Mouse (Mus musculus): ENCODE measurements around the gene Sdhaf4.

Gene Sdhaf4

DNA sequence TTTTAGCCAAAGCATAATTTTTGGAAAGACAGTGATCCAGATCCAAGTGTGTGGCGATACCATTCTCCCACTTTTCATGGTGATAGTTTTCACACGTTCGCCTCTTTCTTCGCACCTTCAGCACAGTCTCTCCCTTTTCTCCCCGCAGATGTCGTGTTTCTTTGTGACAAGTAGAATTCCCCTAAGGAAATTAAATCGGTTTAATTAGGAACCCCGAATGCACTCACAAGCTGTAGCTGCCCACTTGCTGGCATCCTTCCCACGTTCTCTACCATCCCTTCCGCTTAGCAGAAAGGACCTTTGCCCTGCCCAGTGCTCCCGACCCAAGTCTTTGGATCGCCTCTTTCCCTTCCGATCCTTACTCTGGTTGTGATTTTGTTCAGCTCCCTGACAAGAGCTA, 51.5 kb downstream of the Sdhaf4 start:
- no peak for DNase-seq

DNA sequence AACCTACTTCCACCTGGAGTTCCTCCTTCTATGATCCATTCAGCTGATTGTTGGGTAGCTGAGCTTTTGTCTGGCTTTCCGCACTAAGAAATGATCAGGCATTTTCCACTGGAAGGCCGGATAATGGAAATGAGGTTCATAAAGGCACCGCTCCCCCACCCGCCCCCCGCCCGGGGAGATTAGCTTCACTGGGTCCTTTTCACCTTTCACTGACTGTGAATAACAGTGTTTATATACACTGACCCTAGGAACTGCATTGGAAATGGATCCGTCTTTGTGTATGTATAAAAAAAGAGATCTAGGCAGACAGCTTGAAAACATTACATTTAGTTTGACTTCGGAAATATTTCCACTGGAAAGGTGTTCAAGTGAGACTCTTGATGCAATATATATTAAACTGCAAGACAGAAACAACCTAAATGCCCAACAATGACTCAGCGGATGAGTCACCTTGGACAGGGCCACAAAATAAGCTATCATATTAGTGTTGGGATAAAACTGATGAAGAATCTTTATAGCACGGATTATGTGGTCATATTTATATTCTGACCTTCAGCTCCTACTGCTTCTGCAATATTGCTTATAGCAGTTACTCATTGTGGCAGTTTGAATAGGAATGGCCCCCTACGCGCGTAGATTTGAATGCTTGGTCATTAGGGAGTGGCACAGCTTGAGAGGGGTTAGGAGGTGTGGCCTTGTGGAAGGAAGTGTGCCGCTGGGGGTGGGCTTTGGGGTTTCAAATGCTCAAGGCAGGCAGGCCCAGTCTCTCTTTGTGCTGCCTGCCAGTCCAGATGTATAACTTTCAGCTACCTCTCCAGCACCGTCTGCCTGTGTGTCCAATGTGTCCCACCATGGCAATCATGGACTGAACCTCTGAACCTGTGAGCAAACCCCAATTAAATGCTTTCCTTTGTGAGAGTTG, 56.4 kb downstream of the Sdhaf4 start:
- no peak for DNase-seq

GRCm38 (mm10) chr1:23948290-23948689, 57.2 kb downstream of the Sdhaf4 start:
- no peak for DNase-seq

All from liver (tissue).